Mouse (Mus musculus) lung, adult 2 months (tissue): ENCODE results near the gene Polr2a. TPM values are rescaled to one million over a fixed set of nuclear protein-coding genes. Genes with fewer than 3 reads are reported as not detected.
A peak's percentile ranks its signal among the peaks of the same experiment; 100 is the strongest.

ENCODE experiments used
- DNase-seq: peaks from one replicate; pipeline ENCODE4 v3.0.0; 2022
- H3K4me1 ChIP-seq: fragments of 200-500 bp; 2 replicates; pipeline ENCODE4 v1.6.1; 2011; ENCODE audit warnings: low read length; ENCODE audit not compliant: control insufficient read depth, insufficient read depth
- H3K4me3 ChIP-seq: fragments of 200-500 bp; replicated peaks from 2 replicates; pipeline ENCODE3; 2011; ENCODE audit warnings: low read depth, mild to moderate bottlenecking, control low read depth, low read length; ENCODE audit errors: extremely low read depth
- CTCF ChIP-seq: fragments of 200-500 bp; IDR thresholded peaks from 2 replicates; pipeline ENCODE4 v1.5.1; 2011; ENCODE audit warnings: mild to moderate bottlenecking, low read length, control low read depth; ENCODE audit not compliant: insufficient read depth
- POLR2A ChIP-seq: fragments of 200-500 bp; IDR thresholded peaks from 2 replicates; pipeline ENCODE4 v1.6.1; 2011; ENCODE audit warnings: low read depth, mild to moderate bottlenecking, control low read depth, low read length, borderline replicate concordance; ENCODE audit errors: extremely low read depth
- WGBS: fragments of 180-500 bp; shearing (Covaris S2); methylation state at CpG from one replicate; pipeline ENCODE4 v1.1.7; 2018; 5-methylcytosine and 5-hydroxymethylcytosine counted together
- polyA plus RNA-seq: library from polyadenylated mRNA; depleted of rRNA; stranded (reverse); fragments of >200 nt; gene quantifications from 2 replicates; pipeline ENCODE4 v1.2.3, GENCODE M21; 2012

Gene Polr2a
- polyA plus RNA-seq, 1 experiment: 51.1 TPM

DNA sequence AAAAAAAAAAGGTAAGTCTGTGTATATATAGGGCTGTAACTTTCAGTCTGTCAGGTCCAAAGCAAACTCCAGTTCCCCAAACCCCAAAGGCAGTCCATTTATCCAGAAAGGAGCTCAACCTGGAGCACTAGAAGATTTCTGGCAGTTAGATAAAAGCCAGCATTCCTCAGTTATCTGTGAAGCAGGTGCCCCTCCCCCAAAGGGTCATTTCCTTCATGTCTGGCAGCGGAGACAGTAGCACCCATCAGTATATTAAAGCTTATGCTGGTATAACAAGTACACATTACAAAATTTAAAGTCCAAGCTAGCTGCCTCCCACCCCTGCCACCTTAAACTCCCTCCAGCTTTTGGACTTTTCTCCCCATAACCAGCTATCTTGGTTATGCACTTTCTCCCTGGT is 58.8 kb downstream of the Polr2a start:
- H3K4me3 ChIP-seq: no peak overlapping the region
- no peak for DNase-seq
- WGBS: 38% methylated on average over 1 of the region's 1 CpGs
- TF ChIP-seq CTCF: no peak
- TF ChIP-seq POLR2A: no peak
- H3K4me1 ChIP-seq: 0 out of 2 replicates have a peak, but pooled peaks cover 3% of the 10 kb centered on the region

DNA sequence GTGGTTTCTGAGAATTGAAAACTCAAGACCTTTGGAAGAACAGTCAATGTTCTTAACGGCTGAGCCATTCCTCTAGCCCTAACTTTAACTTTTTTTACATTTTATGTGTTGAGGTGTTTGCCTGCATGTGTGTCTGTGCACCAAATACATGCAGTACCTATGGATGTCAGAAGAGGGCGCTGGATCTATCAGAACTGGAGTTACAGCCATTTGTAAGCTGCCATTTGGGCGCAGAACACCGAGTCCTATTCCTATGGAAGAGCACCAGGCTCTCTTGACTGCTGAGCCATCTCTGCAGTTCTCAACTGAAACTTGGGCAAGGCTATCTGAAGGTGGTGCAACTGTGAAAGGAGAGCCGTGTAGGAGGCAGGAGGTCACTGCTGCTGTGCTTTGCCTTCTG is 59.9 kb downstream of the Polr2a start:
- no peak for DNase-seq
- WGBS: 69% methylated on average over 5 of the region's 5 CpGs
- no peak for TF ChIP-seq CTCF
- no peak for TF ChIP-seq POLR2A
- Histone ChIP-seq H3K4me1 (peaks cover 3% of the 10 kb centered on the region; the same call in 1 of the 2 replicates), H3K4me3 (no peak overlapping the region)

- Histone ChIP-seq H3K4me3 (no peak overlapping the region), H3K4me1 (peaks cover 3% of the 10 kb centered on the region; the same call in 1 of the 2 replicates)
- no peak for DNase-seq
- TF ChIP-seq POLR2A: no peak
- TF ChIP-seq CTCF: no peak
- 86% methylated on average over 3 of the region's 3 CpGs for WGBS
Observed at GRCm38 (mm10) chr11:69697396-69697795, 61.0 kb downstream of the Polr2a start.

- 3% methylated on average over 41 of the region's 41 CpGs for WGBS
- Histone ChIP-seq H3K4me3 (peak within 1 kb of the TSS; percentile 79), H3K4me1 (peaks cover 3% of the 10 kb centered on the region; the same call in 1 of the 2 replicates)
- TF ChIP-seq POLR2A (peak; percentile 88), CTCF (0 out of 2 replicates have a peak, but pooled peaks have one; percentile 8)
- peak; percentile 83 for DNase-seq
Observed at GRCm38 (mm10) chr11:69695361-69696181, 62.9 kb downstream of the Polr2a start, which contains the start of the genes Tnfsf12 and Tnfsfm13. Tnfsf12 (minus strand) TSS chr11:69695849. Tnfsfm13 (minus strand) TSS chr11:69696098.

GRCm38 (mm10) chr11:69695046-69695360 is 63.4 kb downstream of the Polr2a start:
- Histone ChIP-seq H3K4me3 (peak overlapping the region; percentile 79), H3K4me1 (peaks cover 3% of the 10 kb centered on the region; the same call in 1 of the 2 replicates)
- TF ChIP-seq POLR2A (peak; percentile 13; the same call in 1 of the 2 replicates), CTCF (no peak)
- 19% methylated on average over 6 of the region's 6 CpGs for WGBS
- DNase-seq: no peak

DNA sequence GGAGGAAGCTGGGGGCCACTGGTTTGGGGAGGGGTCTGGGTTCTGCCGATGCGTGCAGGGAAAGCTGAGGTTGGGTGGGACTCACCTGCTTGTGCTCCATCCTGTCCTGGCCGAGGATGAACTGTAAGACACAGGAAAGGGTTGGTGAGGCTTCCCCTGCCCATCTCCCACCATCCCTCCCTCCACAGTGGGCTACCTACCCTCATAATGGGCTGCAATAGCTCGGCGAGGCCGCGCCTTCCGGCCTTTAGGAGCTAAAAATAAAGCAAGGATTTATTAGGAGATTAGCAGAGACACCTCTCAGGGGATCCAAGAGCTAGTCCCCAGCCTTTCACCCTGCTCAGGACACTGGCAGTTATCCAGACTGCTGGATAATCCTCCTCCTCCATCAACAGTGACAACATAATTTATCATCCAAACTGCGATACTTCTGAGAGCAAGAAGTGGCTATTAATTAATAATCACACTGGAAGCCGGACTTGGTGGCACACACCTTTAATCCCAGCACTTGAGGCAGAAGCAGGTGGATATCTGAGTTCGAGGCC is 64.9 kb downstream of the Polr2a start:
- no peak for DNase-seq
- 59% methylated on average over 11 of the region's 11 CpGs for WGBS
- TF ChIP-seq CTCF: no peak
- TF ChIP-seq POLR2A: no peak
- H3K4me1 ChIP-seq: peaks cover 6% of the 10 kb centered on the region; the same call in 1 of the 2 replicates
- H3K4me3 ChIP-seq: no peak overlapping the region

GRCm38 (mm10) chr11:69692863-69693262 is 65.6 kb downstream of the Polr2a start:
- no peak for DNase-seq
- WGBS: 87% methylated on average over 6 of the region's 6 CpGs
- Histone ChIP-seq H3K4me3 (no peak overlapping the region), H3K4me1 (peaks cover 6% of the 10 kb centered on the region; the same call in 1 of the 2 replicates)
- TF ChIP-seq POLR2A: no peak
- no peak for TF ChIP-seq CTCF

DNA sequence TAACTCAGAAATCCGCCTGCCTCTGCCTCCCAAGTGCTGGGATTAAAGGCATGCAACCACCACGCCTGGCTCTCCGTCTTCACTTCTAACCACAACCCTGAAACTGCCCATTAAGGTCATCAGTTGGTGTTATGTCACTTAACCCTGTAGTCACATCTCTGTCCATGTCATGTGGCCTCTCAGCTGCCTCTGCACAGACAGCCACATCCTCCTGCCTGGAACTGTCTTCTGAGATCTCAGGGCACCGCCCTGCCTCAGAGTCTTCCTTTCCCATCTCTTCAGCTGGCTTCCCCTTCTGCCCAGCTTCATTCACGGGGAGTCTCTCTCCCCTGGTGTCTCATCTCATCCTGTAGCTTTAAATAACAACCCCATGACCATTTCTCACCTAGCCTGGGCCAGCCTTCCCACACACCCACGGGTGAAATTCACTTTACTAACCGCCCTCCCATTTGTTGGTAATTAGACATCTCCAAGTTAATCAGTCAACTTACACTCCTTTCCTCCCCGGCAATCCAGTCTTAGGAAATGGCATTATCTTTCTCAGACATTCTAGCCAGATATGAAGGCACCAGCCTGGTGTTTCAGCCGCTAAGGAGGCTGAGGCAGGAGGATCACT is 66.1 kb downstream of the Polr2a start:
- H3K4me3 ChIP-seq: no peak overlapping the region
- peaks cover 6% of the 10 kb centered on the region; the same call in 1 of the 2 replicates for H3K4me1 ChIP-seq
- DNase-seq: no peak
- no peak for TF ChIP-seq POLR2A
- WGBS: 73% methylated on average over 9 of the region's 9 CpGs

- 90% methylated on average over 1 of the region's 1 CpGs for WGBS
- DNase-seq: no peak
- no peak for TF ChIP-seq CTCF
- TF ChIP-seq POLR2A: no peak
- Histone ChIP-seq H3K4me3 (no peak overlapping the region), H3K4me1 (peaks cover 23% of the 10 kb centered on the region)
Observed at GRCm38 (mm10) chr11:69689891-69690290, 68.5 kb downstream of the Polr2a start.
